Mouse (Mus musculus) G1E (cell line): Measurements from ENCODE around the gene Dnah8.

Experiments used
- CTCF ChIP-seq: IDR thresholded peaks from 2 replicates; pipeline ENCODE4 v1.5.1; 2012; ENCODE audit warnings: low read depth, low read length, inconsistent platforms, mixed read lengths
- GATA1 ChIP-seq: IDR thresholded peaks from 2 replicates; pipeline ENCODE4 v1.6.1; 2012; ENCODE audit warnings: borderline replicate concordance, low read length, inconsistent platforms, mixed read lengths
- TAL1 ChIP-seq: conservative IDR thresholded peaks from 2 replicates; pipeline ENCODE4 v1.6.1; 2012; ENCODE audit warnings: low read depth, low read length, inconsistent platforms, mixed read lengths

- no peak for TF ChIP-seq CTCF
- TF ChIP-seq GATA1: no peak
- no peak for TF ChIP-seq TAL1
These were observed 16.7 kb downstream of the Dnah8 start for GRCm38 (mm10) chr17:30640896-30641295.
